In the genomic region with DNA sequence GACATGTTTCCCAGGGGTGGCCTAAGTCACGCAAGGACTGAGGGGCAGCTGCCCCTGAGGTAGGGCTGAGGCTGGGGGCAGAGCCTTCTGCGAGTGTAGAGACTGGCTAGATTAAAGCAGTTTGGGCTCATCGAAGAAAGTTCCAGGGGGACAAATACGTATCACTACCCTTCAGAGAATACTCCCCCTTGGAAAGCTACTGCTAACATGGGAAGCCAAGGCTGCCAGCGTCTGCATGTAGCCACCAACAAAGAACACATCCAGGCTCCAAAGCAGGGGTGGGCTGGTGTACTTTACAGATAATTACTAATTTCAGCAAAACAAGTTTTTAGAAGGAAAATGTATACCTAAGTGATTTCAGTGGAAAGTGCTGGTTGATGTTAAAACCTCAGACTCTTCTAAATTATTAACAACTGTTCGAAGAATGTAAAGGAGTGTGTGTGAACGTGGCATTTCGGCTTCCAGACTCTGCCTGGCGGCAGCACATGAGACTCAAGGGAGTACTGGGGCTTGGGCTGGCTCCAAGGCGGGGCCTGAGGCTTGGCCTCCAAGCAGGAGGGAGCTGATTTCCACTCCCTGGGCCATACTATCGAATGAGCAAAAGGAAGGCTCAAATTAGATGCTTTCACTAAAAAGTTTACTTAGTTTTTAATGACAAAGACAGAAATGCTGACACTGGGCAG, we compare ENCODE assay signal across 9 mouse cellular contexts. TPM values are rescaled to one million over a fixed set of nuclear protein-coding genes. Genes with fewer than 3 reads are reported as not detected.
DNase-seq lines count a peak whose midpoint lies in the region; ATAC-seq lines count a peak whose summit lies in the region.
"Had no signal": no experiment of that assay in that cellular context is flagged by ENCODE, and none has a peak within 500 bp of the region (broad histone marks: within the 10 kb centered on the region; RNA-seq: fewer than 3 reads in every experiment).

No protein-coding gene starts in this region.

- WGBS in heart, embryonic 10.5 days, result 79% methylated on average over 11 of the region's 11 CpGs
- WGBS in limb, embryonic 12.5 days, result 50% methylated on average over 11 of the region's 11 CpGs

- peak; percentile 87 for ATAC-seq in limb, embryonic 12.5 days (ENCODE audit: insufficient number of reproducible peaks, insufficient read depth, low FRiP score, low TSS enrichment, low read depth)

- peaks cover 38% of the 10 kb centered on the region for H3K36me3 ChIP-seq in heart, embryonic 10.5 days
- peaks cover 33% of the 10 kb centered on the region for H3K36me3 ChIP-seq in limb, embryonic 12.5 days

- no peaks in the 10 kb centered on the region for H3K4me1 ChIP-seq in heart, embryonic 10.5 days
- peaks cover 24% of the 10 kb centered on the region for H3K4me1 ChIP-seq in limb, embryonic 12.5 days (replicated peaks)
- H3K4me1 ChIP-seq: hindbrain, embryonic 15.5 days had no signal

- H3K9ac ChIP-seq in limb, embryonic 12.5 days (replicated peaks), result peak overlapping the region; percentile 28; the same call in 1 of the 2 replicates
- H3K9ac ChIP-seq: hindbrain, embryonic 15.5 days had no signal

- no peak overlapping the region for H3K4me3 ChIP-seq in heart, embryonic 10.5 days
- H3K4me3 ChIP-seq in limb, embryonic 12.5 days (replicated peaks), result no peak overlapping the region
- H3K4me3 ChIP-seq: hindbrain, embryonic 15.5 days had no signal

- DNase-seq in heart, adult 18-20 months, result peak; percentile 80 to 83
- no peak for DNase-seq in heart, embryonic 10.5 days (ENCODE audit: low spot score)
- DNase-seq in adrenal gland, postnatal 10 days, result peak; percentile 84
- DNase-seq in heart, adult 8-10 months (ENCODE audit: low spot score), result peak; percentile 65
- no peak for DNase-seq in cerebellum, postnatal 25 days
- no peak for DNase-seq in natural killer cell, adult 2 months (ENCODE audit: low spot score in 2 of 2)
- no peak for DNase-seq in right cerebral cortex, adult 18-20 months

- H3K27ac ChIP-seq in heart, embryonic 10.5 days, result no peak overlapping the region
- peak overlapping the region; percentile 92 for H3K27ac ChIP-seq in limb, embryonic 12.5 days
- H3K27ac ChIP-seq: hindbrain, embryonic 15.5 days had no signal

- H3K4me2 ChIP-seq in limb, embryonic 12.5 days, result 0 out of 2 replicates have a peak overlapping the region, but pooled peaks have one; percentile 3
- H3K4me2 ChIP-seq: hindbrain, embryonic 15.5 days had no signal

- no peaks in the 10 kb centered on the region for H3K27me3 ChIP-seq in heart, embryonic 10.5 days (ENCODE audit: insufficient read depth, poor library complexity, severe bottlenecking)
- no peaks in the 10 kb centered on the region for H3K27me3 ChIP-seq in limb, embryonic 12.5 days
- H3K27me3 ChIP-seq: hindbrain, embryonic 15.5 days had no signal

- no peaks in the 10 kb centered on the region for H3K9me3 ChIP-seq in heart, embryonic 10.5 days
- H3K9me3 ChIP-seq in limb, embryonic 12.5 days, result no peaks in the 10 kb centered on the region
- H3K9me3 ChIP-seq: hindbrain, embryonic 15.5 days had no signal

RNA-seq across cellular contexts. Expression of a gene that starts 26.6 kb away (rescaled TPM):
- total RNA-seq in heart, adult 18-20 months (2021), result 1 to 10 TPM; 1.3 to 1.5 TPM
- 0.68 and 0.90 TPM in 2 replicates for polyA plus RNA-seq in heart, embryonic 10.5 days (2016; fragmentation: Nextera tagmentation; extraction: Ambion mirVana)
- 1 to 10 TPM; 1.1 to 1.3 TPM for total RNA-seq in adrenal gland, postnatal 10 days (2021)
- total RNA-seq in heart, adult 8-10 months (2022), result 1 to 10 TPM in 2 of 4 experiments, under 1 TPM in 2; 0.73 to 1.3 (median 1.0) TPM
- 1.1 and 1.6 TPM in 2 replicates for polyA plus RNA-seq in limb, embryonic 12.5 days (2016; fragmentation: Nextera tagmentation; extraction: Ambion mirVana)

RNA-seq across cellular contexts. Expression of a gene that starts 38.1 kb away (rescaled TPM):
- total RNA-seq in heart, adult 18-20 months (2021), result 10 to 100 TPM; 13.2 to 15.1 TPM
- 0.63 and 0.84 TPM in 2 replicates for polyA plus RNA-seq in heart, embryonic 10.5 days (2016; fragmentation: Nextera tagmentation; extraction: Ambion mirVana)
- total RNA-seq in adrenal gland, postnatal 10 days (2021), result 10 to 100 TPM; 10.0 to 10.9 TPM
- 10 to 100 TPM; 10.8 to 14.2 (median 11.6) TPM for total RNA-seq in heart, adult 8-10 months (2022)
- polyA plus RNA-seq in limb, embryonic 12.5 days (2016; fragmentation: Nextera tagmentation; extraction: Ambion mirVana), result 0.51 and 0.55 TPM in 2 replicates

RNA-seq across cellular contexts. Expression of a gene that starts 45.5 kb away (rescaled TPM):
- 1 to 10 TPM; 7.0 to 7.4 TPM for total RNA-seq in heart, adult 18-20 months (2021)
- 15.8 and 18.5 TPM in 2 replicates for polyA plus RNA-seq in heart, embryonic 10.5 days (2016; fragmentation: Nextera tagmentation; extraction: Ambion mirVana)
- total RNA-seq in adrenal gland, postnatal 10 days (2021), result 10 to 100 TPM; 13.1 to 23.5 TPM
- total RNA-seq in heart, adult 8-10 months (2022), result 1 to 10 TPM; 5.5 to 7.5 (median 7.1) TPM
- 14.7 and 16.4 TPM in 2 replicates for polyA plus RNA-seq in limb, embryonic 12.5 days (2016; fragmentation: Nextera tagmentation; extraction: Ambion mirVana)

Comparison
In these comparisons a context has a peak if more than half of its experiments do, and no peak if none do; other contexts are left out.
1. DNase-seq: peak in heart, adult 18-20 months (2 of 2), adrenal gland, postnatal 10 days (single experiment) and heart, adult 8-10 months (single experiment); none in heart, embryonic 10.5 days (single experiment), cerebellum, postnatal 25 days (0 of 2), natural killer cell, adult 2 months (0 of 2) and right cerebral cortex, adult 18-20 months (single experiment).